Mouse (Mus musculus) limb, embryonic 12.5 days (tissue): ENCODE measurements around the gene Zhx3. TPM values are rescaled to one million over a fixed set of nuclear protein-coding genes. Genes with fewer than 3 reads are reported as not detected.

Experiments
- ATAC-seq: fragments of 200-750 bp; cut with Nextera tagmentation; 2 replicates; pipeline ENCODE4 v1.8.0; 2017; ENCODE audit warnings: low read depth, moderate TSS enrichment; ENCODE audit not compliant: insufficient number of reproducible peaks, insufficient read depth, low FRiP score, low TSS enrichment
- H3K27ac ChIP-seq: fragments of 300-500 bp; sonication (generic); 2 replicates; pipeline ENCODE4 v1.5.1; 2016; ENCODE audit warnings: mild to moderate bottlenecking, moderate library complexity
- H3K27me3 ChIP-seq: fragments of 300-500 bp; sonication (generic); 2 replicates; pipeline ENCODE4 v1.6.1; 2016; ENCODE audit warnings: mild to moderate bottlenecking, moderate library complexity
- H3K36me3 ChIP-seq: fragments of 300-500 bp; sonication (generic); 2 replicates; pipeline ENCODE4 v1.6.1; 2016; ENCODE audit warnings: mild to moderate bottlenecking, moderate library complexity
- H3K4me1 ChIP-seq: fragments of 300-500 bp; sonication (generic); replicated peaks from 2 replicates; pipeline ENCODE4 v1.6.1; 2016
- H3K4me2 ChIP-seq: fragments of 300-500 bp; sonication (generic); 2 replicates; pipeline ENCODE4 v1.6.1; 2016; ENCODE audit warnings: mild to moderate bottlenecking, moderate library complexity
- H3K4me3 ChIP-seq: fragments of 300-500 bp; sonication (generic); replicated peaks from 2 replicates; pipeline ENCODE4 v1.5.1; 2016; ENCODE audit warnings: mild to moderate bottlenecking
- H3K9ac ChIP-seq: fragments of 300-500 bp; sonication (generic); replicated peaks from 2 replicates; pipeline ENCODE4 v1.6.1; 2016; ENCODE audit warnings: mild to moderate bottlenecking, moderate library complexity
- H3K9me3 ChIP-seq: fragments of 300-500 bp; sonication (generic); 2 replicates; pipeline ENCODE4 v1.6.1; 2016; ENCODE audit warnings: mild to moderate bottlenecking, moderate library complexity
- WGBS: fragments of 180-500 bp; shearing (Covaris S2); methylation state at CpG from one replicate; pipeline ENCODE4 v1.1.7; 2016; 5-methylcytosine and 5-hydroxymethylcytosine counted together
- polyA plus RNA-seq: library from polyadenylated mRNA; unstranded; fragments of >200 nt; fragmentation: Nextera tagmentation; extraction: Ambion mirVana; gene quantifications from 2 replicates; pipeline ENCODE4 v1.2.1, GENCODE M21; 2016

The Zhx3 gene
- polyA plus RNA-seq, 1 experiment from 2014 or later, result 10.4 TPM

- H3K4me1 ChIP-seq, result no peaks in the 10 kb centered on the region
- H3K36me3 ChIP-seq, result no peaks in the 10 kb centered on the region
- H3K4me2 ChIP-seq, result no peak overlapping the region
- 50% methylated on average over 6 of the region's 6 CpGs for WGBS
- H3K9me3 ChIP-seq, result no peaks in the 10 kb centered on the region
- H3K9ac ChIP-seq, result no peak overlapping the region
- H3K4me3 ChIP-seq, result no peak overlapping the region
- no peak overlapping the region for H3K27ac ChIP-seq
- no peaks in the 10 kb centered on the region for H3K27me3 ChIP-seq
- ATAC-seq, result no peak
These were observed 8.8 kb upstream of the Zhx3 start for GRCm38 (mm10) chr2:160881462-160882101.

DNA sequence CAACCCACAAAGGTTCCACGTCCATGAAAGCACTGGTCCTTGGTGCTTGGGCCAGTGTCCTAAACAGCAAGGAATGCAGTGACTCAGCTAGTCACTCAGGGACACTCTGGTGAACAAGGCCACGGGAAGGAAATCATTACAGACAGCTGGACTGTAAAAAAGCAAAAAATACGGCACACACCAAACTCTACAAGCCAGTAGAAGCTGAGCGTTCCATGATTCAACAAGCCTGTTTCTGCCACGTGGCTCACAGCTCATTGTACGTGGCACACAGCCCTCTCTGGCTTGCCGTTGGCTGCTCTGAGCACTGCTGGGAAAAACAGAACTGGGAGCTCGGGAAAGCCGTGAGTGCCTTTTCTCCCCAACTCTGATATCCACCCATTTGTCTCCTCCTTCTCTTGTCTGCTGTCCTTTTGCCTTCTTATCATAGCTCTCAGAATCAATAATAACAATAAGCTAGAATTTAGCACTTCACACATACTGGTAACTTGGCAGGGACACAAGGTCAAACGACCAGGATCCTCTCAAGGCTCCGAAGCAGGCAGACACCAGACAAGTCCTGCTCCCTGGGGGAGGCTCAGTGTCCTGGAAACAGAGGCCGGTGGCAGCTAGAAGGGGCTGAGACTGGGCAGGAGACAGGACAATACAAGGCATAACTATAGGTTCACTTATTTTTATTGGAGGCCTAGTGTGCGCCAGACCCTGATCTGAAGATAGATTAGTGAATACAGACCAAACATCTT lies 7.8 kb upstream of the Zhx3 start, which contains the start of gene Lpin3:
TSS of gene Lpin3 (plus strand) at position 218 of the 743 bp plus-strand sequence.
- Histone ChIP-seq H3K9ac (no peak within 1 kb of the TSS), H3K4me2 (no peak within 1 kb of the TSS), H3K27ac (no peak within 1 kb of the TSS), H3K4me3 (no peak within 1 kb of the TSS), H3K9me3 (0 out of 2 replicates have a peak, but pooled peaks cover 3% of the 10 kb centered on the region), H3K27me3 (no peaks in the 10 kb centered on the region), H3K4me1 (no peaks in the 10 kb centered on the region), H3K36me3 (no peaks in the 10 kb centered on the region)
- ATAC-seq, result no peak
- WGBS, result 65% methylated on average over 13 of the region's 13 CpGs

DNA sequence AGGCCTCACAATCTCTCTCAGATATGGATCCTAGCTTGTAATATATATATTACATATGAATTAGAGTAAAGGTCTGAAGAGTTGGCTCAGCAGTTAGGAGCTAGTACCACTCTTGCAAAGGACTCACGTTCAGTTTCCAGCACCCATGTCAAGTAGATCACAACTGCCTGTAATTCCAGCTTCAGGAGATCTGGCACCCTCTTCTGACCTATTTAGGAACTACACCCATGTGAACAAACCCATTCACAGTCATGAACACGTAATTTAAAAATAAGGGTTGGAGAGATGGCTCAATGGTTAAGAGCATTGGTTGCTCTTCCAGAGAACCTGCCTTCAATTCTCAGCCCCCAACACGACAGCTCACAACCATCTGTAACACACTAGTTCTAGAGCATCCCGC lies 3.3 kb upstream of the Zhx3 start:
- no peaks in the 10 kb centered on the region for H3K27me3 ChIP-seq
- ATAC-seq, result no peak
- H3K27ac ChIP-seq, result no peak overlapping the region
- WGBS, result 86% methylated on average over 4 of the region's 4 CpGs
- no peaks in the 10 kb centered on the region for H3K36me3 ChIP-seq
- 0 out of 2 replicates have a peak, but pooled peaks cover 3% of the 10 kb centered on the region for H3K9me3 ChIP-seq
- H3K9ac ChIP-seq, result no peak overlapping the region
- no peak overlapping the region for H3K4me2 ChIP-seq
- H3K4me3 ChIP-seq, result no peak overlapping the region
- no peaks in the 10 kb centered on the region; the same call in 1 of the 2 replicates for H3K4me1 ChIP-seq

DNA sequence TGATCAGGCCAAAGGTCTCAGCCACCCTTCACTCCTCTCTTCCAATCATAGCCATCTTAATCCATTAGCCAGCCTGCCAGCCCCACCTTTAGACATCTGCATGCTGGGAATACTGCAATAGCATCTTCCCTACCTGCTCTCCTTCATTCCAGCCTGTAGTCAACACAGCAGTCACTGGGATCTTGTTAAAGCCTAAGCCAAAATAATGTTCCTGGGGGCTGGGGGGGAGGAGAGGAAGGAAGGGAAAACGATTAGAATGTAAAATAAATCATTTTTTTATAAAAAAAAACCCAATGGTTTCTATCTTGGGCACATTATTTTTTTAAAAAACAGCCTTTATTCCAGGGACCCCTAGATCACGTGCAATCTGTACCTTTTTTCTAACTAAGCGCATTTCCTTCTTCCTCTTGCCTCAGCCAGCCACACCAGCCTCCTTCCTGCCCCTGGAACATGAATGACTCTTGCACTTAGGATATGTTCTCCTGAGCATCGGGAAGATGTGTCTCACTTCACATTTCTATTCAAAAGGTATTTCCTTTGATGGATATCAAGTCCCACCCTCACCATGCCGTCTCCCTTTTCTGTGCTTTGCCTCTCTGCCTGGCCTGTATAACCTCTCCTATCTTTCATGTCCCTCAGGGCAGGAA lies 1.6 kb upstream of the Zhx3 start:
- H3K9ac ChIP-seq, result no peak overlapping the region
- H3K36me3 ChIP-seq, result no peaks in the 10 kb centered on the region
- 82% methylated on average over 5 of the region's 5 CpGs for WGBS
- H3K27ac ChIP-seq, result no peak overlapping the region
- no peak overlapping the region for H3K4me3 ChIP-seq
- no peaks in the 10 kb centered on the region; the same call in 1 of the 2 replicates for H3K4me1 ChIP-seq
- no peaks in the 10 kb centered on the region for H3K27me3 ChIP-seq
- 0 out of 2 replicates have a peak, but pooled peaks cover 3% of the 10 kb centered on the region for H3K9me3 ChIP-seq
- no peak overlapping the region for H3K4me2 ChIP-seq
- ATAC-seq, result no peak

DNA sequence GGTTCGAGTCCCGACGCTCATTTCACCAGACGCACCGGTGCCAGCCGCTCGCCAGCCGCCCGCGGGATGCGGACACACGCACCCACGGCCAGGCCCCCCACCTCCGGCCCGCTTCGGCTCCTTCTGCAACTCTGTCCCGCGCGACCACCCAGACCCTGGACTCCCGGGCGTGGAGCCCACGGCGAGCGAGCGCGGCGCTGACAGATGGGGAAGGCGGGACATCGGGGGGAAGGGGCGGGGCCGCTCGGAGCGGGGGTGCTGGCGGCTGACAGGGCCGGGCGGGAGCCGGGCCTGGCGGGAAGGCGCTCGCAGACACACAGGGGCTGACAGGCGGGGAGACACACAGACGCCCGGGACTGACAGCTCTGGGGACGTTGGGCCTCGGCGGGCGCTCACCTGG lies 403 bp downstream of the Zhx3 start:
- under 1% methylated on average over 39 of the region's 47 CpGs for WGBS

GRCm38 (mm10) chr2:160871310-160871709 lies 1.5 kb downstream of the Zhx3 start:
- no peak overlapping the region for H3K4me3 ChIP-seq
- 0 out of 2 replicates have a peak, but pooled peaks cover 3% of the 10 kb centered on the region for H3K9me3 ChIP-seq
- H3K27me3 ChIP-seq, result no peaks in the 10 kb centered on the region
- H3K36me3 ChIP-seq, result no peaks in the 10 kb centered on the region
- no peak overlapping the region for H3K27ac ChIP-seq
- no peak overlapping the region for H3K4me2 ChIP-seq
- no peak overlapping the region for H3K9ac ChIP-seq
- WGBS, result 88% methylated on average over 3 of the region's 3 CpGs
- ATAC-seq, result no peak
- no peaks in the 10 kb centered on the region; the same call in 1 of the 2 replicates for H3K4me1 ChIP-seq

More for the DNA sequence above, 403 bp downstream of the Zhx3 start:
- ATAC-seq, result peak; percentile 84
- Histone ChIP-seq H3K4me1 (no peaks in the 10 kb centered on the region; the same call in 1 of the 2 replicates), H3K36me3 (no peaks in the 10 kb centered on the region), H3K4me3 (peak overlapping the region; percentile 89), H3K4me2 (peak overlapping the region; percentile 83), H3K9ac (peak overlapping the region; percentile 92), H3K9me3 (0 out of 2 replicates have a peak, but pooled peaks cover 3% of the 10 kb centered on the region), H3K27me3 (no peaks in the 10 kb centered on the region), H3K27ac (peak overlapping the region; percentile 97)

DNA sequence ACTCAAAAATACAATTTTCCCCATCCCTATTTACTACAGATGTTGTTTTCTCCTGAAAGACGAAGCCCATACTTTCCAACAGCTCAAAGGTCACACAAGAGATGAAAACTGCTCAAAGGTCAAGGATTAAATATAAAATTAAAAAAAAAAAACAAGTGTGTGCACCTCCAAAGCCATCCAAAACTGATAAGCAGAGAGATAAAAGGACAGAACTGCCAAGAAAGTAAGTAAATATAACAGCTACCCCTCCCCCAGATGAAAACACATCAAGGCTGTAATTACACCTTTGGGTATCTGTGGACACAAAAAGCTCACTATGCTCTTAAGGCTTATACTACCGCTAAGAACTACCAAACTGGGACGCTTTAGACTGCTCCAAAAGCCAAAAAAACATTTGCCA lies 3.4 kb downstream of the Zhx3 start:
- no peaks in the 10 kb centered on the region for H3K9me3 ChIP-seq
- H3K36me3 ChIP-seq, result no peaks in the 10 kb centered on the region
- WGBS, result 62% methylated on average over 3 of the region's 3 CpGs
- no peak overlapping the region for H3K9ac ChIP-seq
- H3K4me3 ChIP-seq, result no peak overlapping the region
- no peak overlapping the region for H3K4me2 ChIP-seq
- ATAC-seq, result no peak
- no peaks in the 10 kb centered on the region for H3K27me3 ChIP-seq
- no peak overlapping the region for H3K27ac ChIP-seq
- H3K4me1 ChIP-seq, result no peaks in the 10 kb centered on the region; the same call in 1 of the 2 replicates

DNA sequence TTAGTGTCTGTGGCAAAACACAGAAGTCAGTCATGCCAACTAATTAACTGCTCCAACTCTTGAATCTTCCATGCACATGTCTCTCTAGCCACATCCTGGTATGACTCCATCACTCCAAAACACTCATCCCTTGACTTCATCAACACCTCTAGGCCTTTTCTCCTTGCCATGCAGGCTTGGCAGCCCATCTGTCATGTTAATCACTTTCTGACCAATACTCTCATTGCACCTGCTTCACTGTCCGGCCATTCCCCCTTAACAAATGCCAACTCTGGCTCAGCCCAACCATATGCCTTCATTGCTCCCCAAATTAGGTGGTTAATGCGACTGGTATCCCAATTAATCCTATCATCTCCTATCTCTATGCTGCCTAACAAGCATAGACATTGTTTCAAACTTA lies 7.5 kb downstream of the Zhx3 start:
- Histone ChIP-seq H3K27ac (no peak overlapping the region), H3K4me1 (no peaks in the 10 kb centered on the region), H3K4me3 (no peak overlapping the region), H3K27me3 (no peaks in the 10 kb centered on the region), H3K9ac (no peak overlapping the region), H3K4me2 (no peak overlapping the region), H3K36me3 (no peaks in the 10 kb centered on the region), H3K9me3 (no peaks in the 10 kb centered on the region)
- 74% methylated on average over 2 of the region's 2 CpGs for WGBS
- ATAC-seq, result no peak

- Histone ChIP-seq H3K27ac (no peak overlapping the region), H3K4me3 (no peak overlapping the region), H3K9me3 (no peaks in the 10 kb centered on the region), H3K9ac (no peak overlapping the region), H3K4me1 (no peaks in the 10 kb centered on the region), H3K4me2 (no peak overlapping the region), H3K36me3 (no peaks in the 10 kb centered on the region), H3K27me3 (no peaks in the 10 kb centered on the region)
- 83% methylated on average over 1 of the region's 1 CpGs for WGBS
- no peak for ATAC-seq
These were observed 8.7 kb downstream of the Zhx3 start for GRCm38 (mm10) chr2:160864112-160864511.

DNA sequence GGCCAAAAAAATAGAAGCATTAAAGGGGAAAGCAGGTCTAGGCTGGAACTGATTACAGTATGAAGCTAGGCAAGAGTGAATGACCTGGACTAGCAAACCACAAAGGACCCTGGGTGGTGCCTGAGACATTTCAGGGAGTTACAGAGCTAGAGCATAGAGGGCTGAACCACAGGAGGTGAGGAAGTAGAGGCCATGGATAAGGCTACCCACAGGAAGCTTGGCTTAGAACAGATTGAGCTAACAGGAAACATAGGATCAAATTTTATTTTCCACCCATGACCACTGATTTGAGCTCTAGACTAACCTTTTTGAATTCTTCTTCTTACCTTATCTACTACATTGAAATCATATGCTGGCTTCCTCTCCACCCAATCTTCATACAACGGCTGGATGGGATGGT lies 12.4 kb downstream of the Zhx3 start:
- Histone ChIP-seq H3K27me3 (no peaks in the 10 kb centered on the region), H3K9ac (no peak overlapping the region), H3K4me2 (no peak overlapping the region), H3K27ac (no peak overlapping the region), H3K9me3 (no peaks in the 10 kb centered on the region), H3K4me1 (no peaks in the 10 kb centered on the region), H3K36me3 (no peaks in the 10 kb centered on the region), H3K4me3 (no peak overlapping the region)
- no peak for ATAC-seq
- WGBS, result 88% methylated on average over 1 of the region's 1 CpGs

- 79% methylated on average over 5 of the region's 5 CpGs for WGBS
- no peak overlapping the region for H3K4me2 ChIP-seq
- no peak overlapping the region for H3K4me3 ChIP-seq
- no peak overlapping the region for H3K27ac ChIP-seq
- H3K9me3 ChIP-seq, result no peaks in the 10 kb centered on the region
- H3K4me1 ChIP-seq, result no peaks in the 10 kb centered on the region
- no peaks in the 10 kb centered on the region for H3K27me3 ChIP-seq
- no peak for ATAC-seq
- no peak overlapping the region for H3K9ac ChIP-seq
- H3K36me3 ChIP-seq, result no peaks in the 10 kb centered on the region
These were observed 16.3 kb downstream of the Zhx3 start for GRCm38 (mm10) chr2:160856359-160857102.
